Mouse (Mus musculus): ENCODE measurements around the gene Nbea. TPM values are rescaled to one million over a fixed set of nuclear protein-coding genes. Genes with fewer than 3 reads are reported as not detected.

Gene Nbea
- polyA plus RNA-seq, 1 experiment from 2014 or later, result 13.2 TPM

DNA sequence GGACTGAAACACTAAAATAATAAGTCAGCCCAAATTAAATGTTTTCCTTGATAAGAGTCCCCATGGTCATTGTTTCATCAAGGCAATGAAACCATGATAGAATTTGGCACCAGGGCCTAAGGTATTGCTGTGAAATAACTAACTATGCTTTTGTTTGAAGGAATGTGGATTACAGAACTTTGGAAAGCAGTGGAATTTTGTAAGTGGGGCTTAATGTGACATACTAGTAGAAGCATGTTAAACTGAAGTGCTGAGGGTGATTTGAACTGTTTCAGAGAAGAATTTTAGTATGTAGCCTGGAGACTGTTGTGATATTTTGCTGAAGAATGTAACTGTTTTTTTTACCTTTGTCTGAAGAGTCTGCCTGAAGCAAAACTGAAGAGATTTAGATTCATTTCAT lies 66.9 kb downstream of the Nbea start:
- H3K4me3 ChIP-seq, result no peak overlapping the region
- no peaks in the 10 kb centered on the region for H3K9me3 ChIP-seq
- no peak overlapping the region for H3K27ac ChIP-seq
- no peak overlapping the region for H3K4me2 ChIP-seq
- H3K27me3 ChIP-seq, result no peaks in the 10 kb centered on the region
- ATAC-seq (ENCODE audit: insufficient number of reproducible peaks, low FRiP score, low TSS enrichment, low read depth), result no peak
- no peak overlapping the region for H3K9ac ChIP-seq
- H3K4me1 ChIP-seq, result no peaks in the 10 kb centered on the region
- H3K36me3 ChIP-seq, result no peaks in the 10 kb centered on the region

DNA sequence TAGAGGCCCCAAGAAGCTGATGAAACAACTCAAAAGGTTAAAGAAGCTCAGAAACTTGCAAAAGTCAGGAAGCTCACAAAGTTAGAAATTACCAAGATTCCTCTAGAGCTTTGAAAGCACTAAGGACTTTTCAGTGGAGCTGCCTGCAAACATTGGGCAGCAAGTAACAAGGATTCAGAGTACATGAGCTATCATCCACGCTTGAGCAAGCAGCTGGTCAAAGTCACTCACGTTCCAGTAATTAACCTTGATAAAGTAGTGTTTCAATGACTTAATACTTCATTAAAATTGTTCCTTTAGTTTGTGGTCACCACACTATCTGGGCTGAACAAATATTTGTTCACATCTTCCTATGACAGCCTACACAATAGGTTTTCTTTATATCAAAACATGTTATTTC lies 75.4 kb downstream of the Nbea start:
- Histone ChIP-seq H3K27ac (no peak overlapping the region), H3K4me3 (no peak overlapping the region), H3K36me3 (no peaks in the 10 kb centered on the region), H3K9me3 (no peaks in the 10 kb centered on the region), H3K27me3 (no peaks in the 10 kb centered on the region), H3K9ac (no peak overlapping the region), H3K4me2 (no peak overlapping the region), H3K4me1 (no peaks in the 10 kb centered on the region)
- WGBS, result 76% methylated on average over 2 of the region's 2 CpGs
- ATAC-seq (ENCODE audit: insufficient number of reproducible peaks, low FRiP score, low TSS enrichment, low read depth), result no peak

DNA sequence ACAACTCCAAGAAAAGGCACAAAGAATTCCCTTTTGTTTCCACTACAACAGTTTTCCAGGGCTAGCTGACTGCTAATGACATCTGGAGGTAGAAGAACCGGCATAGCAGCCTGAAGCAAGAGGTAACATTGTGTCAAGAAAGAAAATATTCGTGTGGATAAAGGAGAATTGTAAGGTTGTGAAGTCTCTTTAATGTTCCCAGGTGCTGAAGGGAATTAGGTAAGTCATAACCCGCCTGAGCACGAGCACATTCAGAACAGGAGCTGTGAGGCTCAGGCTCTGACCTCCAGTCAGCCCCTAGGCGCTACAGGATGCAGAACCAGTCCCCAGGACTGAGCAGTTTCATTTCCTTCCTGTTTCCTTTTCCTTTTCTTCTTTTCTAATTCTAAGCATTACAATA lies 86.4 kb downstream of the Nbea start:
- WGBS, result 13% methylated on average over 5 of the region's 5 CpGs
- peaks cover 5% of the 10 kb centered on the region; the same call in 1 of the 2 replicates for H3K4me1 ChIP-seq
- H3K27ac ChIP-seq, result no peak overlapping the region; the same call in 1 of the 2 replicates
- no peak overlapping the region for H3K9ac ChIP-seq
- no peaks in the 10 kb centered on the region for H3K9me3 ChIP-seq
- H3K27me3 ChIP-seq, result no peaks in the 10 kb centered on the region
- no peak overlapping the region for H3K4me2 ChIP-seq
- H3K36me3 ChIP-seq, result no peaks in the 10 kb centered on the region
- H3K4me3 ChIP-seq, result no peak overlapping the region
- no peak for ATAC-seq (ENCODE audit: insufficient number of reproducible peaks, low FRiP score, low TSS enrichment, low read depth)

DNA sequence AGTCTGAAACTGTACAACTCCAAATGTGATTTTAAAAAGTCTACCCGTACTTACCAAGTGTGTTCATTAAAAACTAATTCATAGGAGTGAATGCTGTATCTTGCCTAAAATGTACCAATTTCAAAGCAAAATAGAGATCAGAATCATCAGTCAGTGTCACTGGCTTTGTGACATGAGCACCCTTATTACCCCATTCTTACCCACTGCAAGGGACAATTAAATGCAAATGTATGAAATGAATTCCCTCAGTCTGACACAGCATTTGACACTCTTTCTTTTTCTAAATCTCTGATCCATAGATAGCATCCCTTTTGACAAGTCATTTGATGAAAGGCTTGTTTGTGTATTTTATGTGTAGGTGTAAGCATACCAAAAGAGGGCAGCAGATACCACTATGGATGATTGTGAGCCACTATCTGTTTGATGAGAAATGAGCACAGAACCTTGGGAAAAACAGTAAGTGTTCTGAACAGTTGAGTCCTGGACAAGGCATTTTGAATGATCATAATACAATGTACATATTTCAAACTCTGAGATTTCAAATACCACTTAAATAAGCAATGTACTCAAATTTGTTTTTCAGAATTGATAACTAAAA lies 104.4 kb downstream of the Nbea start:
- no peak overlapping the region for H3K4me3 ChIP-seq
- H3K27ac ChIP-seq, result no peak overlapping the region
- no peak overlapping the region for H3K9ac ChIP-seq
- no peak overlapping the region for H3K4me2 ChIP-seq
- peaks cover 9% of the 10 kb centered on the region; the same call in 1 of the 2 replicates for H3K36me3 ChIP-seq
- H3K4me1 ChIP-seq, result no peaks in the 10 kb centered on the region
- no peaks in the 10 kb centered on the region for H3K9me3 ChIP-seq
- ATAC-seq (ENCODE audit: insufficient number of reproducible peaks, low FRiP score, low TSS enrichment, low read depth), result no peak
- 92% methylated on average over 1 of the region's 1 CpGs for WGBS
- no peaks in the 10 kb centered on the region for H3K27me3 ChIP-seq

DNA sequence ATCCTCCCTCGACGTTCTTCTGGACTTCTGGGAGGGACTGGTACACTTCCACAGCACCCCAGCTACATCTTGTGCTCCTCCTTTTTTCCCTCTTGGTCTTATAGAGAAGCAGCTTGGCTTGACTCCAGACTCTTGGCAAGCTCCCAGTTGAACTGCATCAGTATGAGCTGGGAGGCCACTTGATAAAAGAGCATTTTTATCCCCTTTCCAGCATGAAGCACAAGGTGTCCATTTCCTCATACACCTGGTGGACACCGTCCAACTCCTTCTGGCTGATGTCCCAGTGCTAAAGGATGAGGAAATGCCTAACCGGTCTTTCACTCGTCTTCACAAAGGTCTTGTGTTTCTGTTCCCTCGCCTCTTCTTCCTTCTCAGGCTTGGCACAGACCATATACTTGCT lies 115.7 kb downstream of the Nbea start:
- 0 out of 2 replicates have a peak, but pooled peaks cover 2% of the 10 kb centered on the region for H3K36me3 ChIP-seq
- H3K9me3 ChIP-seq, result no peaks in the 10 kb centered on the region
- ATAC-seq (ENCODE audit: insufficient number of reproducible peaks, low FRiP score, low TSS enrichment, low read depth), result no peak
- WGBS, result 53% methylated on average over 6 of the region's 6 CpGs
- no peak overlapping the region for H3K27ac ChIP-seq
- H3K4me3 ChIP-seq, result no peak overlapping the region
- no peak overlapping the region for H3K9ac ChIP-seq
- H3K27me3 ChIP-seq, result no peaks in the 10 kb centered on the region
- peaks cover 4% of the 10 kb centered on the region; the same call in 1 of the 2 replicates for H3K4me1 ChIP-seq
- no peak overlapping the region for H3K4me2 ChIP-seq

DNA sequence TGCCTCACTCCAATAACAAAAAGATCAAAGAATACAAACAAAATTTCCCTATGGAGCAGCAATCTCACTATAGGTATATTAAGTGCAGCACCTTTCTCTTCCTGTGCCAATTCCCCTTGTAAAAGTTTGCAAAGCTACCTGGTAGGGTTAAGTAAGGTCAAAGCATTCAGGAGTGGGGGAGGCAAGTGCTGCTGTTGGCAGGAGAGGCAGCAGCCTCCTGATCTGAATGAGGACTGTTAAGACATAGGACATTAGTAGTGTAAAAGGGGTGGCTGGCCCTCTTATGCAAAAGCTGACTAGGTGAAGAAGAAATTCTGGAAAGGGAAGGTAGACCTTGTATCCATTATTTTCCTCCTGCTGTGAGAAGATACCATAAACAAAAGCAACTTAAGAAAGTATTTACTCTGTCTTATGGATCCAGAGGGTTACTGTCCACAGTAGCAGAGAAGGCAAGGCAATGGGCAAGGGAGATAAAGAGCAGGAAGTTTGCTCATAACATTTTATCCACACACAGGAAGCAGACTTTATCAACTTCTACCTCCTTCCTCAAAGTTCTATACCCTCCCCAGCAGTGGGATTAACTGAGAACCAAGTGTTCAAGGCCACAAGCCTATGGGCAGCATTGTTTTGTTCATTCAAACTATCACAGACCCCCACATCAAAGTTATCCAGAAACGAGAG lies 117.0 kb downstream of the Nbea start:
- Histone ChIP-seq H3K4me2 (no peak overlapping the region), H3K4me3 (no peak overlapping the region), H3K4me1 (peaks cover 4% of the 10 kb centered on the region; the same call in 1 of the 2 replicates), H3K9ac (no peak overlapping the region), H3K9me3 (no peaks in the 10 kb centered on the region), H3K36me3 (0 out of 2 replicates have a peak, but pooled peaks cover 2% of the 10 kb centered on the region), H3K27ac (no peak overlapping the region), H3K27me3 (no peaks in the 10 kb centered on the region)
- 84% methylated on average over 1 of the region's 1 CpGs for WGBS
- no peak for ATAC-seq (ENCODE audit: insufficient number of reproducible peaks, low FRiP score, low TSS enrichment, low read depth)

DNA sequence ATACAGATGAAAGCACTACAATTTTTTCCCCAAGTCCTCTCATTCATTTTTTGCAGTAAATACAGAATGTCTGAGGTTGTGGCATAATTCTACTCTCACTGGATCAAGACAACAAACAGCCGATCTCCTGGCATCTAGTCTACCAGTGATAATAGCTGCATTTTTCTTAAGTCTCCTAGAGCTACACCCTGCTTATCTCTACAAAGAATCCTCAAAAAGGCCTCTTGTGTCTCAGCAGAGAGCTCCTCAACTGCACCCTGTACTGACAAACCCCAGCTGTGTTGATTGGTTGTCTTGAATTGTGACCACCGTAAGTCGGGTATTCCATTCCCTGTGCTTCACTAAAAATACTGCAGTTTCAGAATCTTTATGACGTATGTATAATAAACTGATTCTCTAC lies 118.3 kb downstream of the Nbea start:
- peaks cover 4% of the 10 kb centered on the region; the same call in 1 of the 2 replicates for H3K4me1 ChIP-seq
- 82% methylated on average over 4 of the region's 4 CpGs for WGBS
- H3K27ac ChIP-seq, result no peak overlapping the region
- H3K9ac ChIP-seq, result no peak overlapping the region
- ATAC-seq (ENCODE audit: insufficient number of reproducible peaks, low FRiP score, low TSS enrichment, low read depth), result no peak
- H3K4me2 ChIP-seq, result no peak overlapping the region
- H3K27me3 ChIP-seq, result no peaks in the 10 kb centered on the region
- 0 out of 2 replicates have a peak, but pooled peaks cover 2% of the 10 kb centered on the region for H3K36me3 ChIP-seq
- H3K4me3 ChIP-seq, result no peak overlapping the region
- H3K9me3 ChIP-seq, result no peaks in the 10 kb centered on the region

DNA sequence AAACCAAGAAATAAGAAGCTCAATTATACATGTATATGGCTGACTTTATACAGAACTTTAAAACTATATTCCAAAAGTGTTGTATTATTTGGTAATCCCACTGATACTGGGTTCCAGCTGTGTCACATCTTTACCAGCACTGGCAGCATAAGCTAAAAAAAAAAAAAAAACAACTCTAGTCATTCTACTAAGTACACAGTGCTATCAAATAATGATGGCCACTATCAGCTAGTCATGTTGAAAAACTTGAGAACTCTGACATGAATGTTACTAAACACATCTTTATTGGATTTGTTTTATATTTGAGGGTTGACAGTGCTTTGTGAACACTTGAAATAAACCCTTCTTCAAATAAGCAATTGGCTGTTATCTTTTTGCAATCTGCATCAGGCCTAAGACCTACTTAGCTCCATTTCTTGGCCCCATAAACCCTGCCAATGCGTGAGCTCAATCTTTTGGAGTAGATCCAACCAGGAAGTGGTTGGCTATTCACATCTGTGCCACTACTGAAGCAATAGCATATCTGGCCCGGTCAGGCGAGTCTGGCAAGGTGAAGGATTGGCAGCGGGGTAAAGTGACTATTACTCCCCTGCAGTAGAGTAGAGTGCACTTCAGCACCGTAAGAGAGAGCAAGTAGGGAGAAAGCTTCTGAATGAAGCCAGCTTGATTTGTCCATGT lies 137.7 kb downstream of the Nbea start:
- H3K36me3 ChIP-seq, result no peaks in the 10 kb centered on the region
- ATAC-seq (ENCODE audit: insufficient number of reproducible peaks, low FRiP score, low TSS enrichment, low read depth), result no peak
- no peak overlapping the region for H3K9ac ChIP-seq
- H3K27me3 ChIP-seq, result no peaks in the 10 kb centered on the region
- H3K4me1 ChIP-seq, result no peaks in the 10 kb centered on the region
- 79% methylated on average over 5 of the region's 5 CpGs for WGBS
- H3K4me3 ChIP-seq, result no peak overlapping the region
- H3K4me2 ChIP-seq, result no peak overlapping the region
- H3K9me3 ChIP-seq, result no peaks in the 10 kb centered on the region
- no peak overlapping the region for H3K27ac ChIP-seq

DNA sequence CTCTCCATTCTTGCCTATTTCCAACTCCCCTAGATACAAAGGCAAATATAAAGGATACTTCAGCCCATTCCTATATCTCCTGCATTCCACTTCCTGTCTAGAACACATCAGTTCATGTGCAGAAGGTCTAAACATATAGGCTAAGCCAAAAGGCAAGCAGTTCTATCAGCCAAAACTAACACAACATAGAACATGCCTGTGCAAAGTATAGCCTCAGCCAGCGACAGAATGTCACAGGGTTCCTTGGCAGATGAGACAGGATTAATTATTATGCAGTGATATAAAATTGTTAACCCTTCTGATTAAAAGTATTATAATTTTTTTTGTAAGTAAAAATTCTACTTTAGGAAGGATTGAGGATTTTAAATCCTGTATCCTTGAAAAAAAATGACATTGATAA lies 140.4 kb downstream of the Nbea start:
- WGBS, result 78% methylated on average over 1 of the region's 1 CpGs
- no peak overlapping the region for H3K4me2 ChIP-seq
- H3K27ac ChIP-seq, result no peak overlapping the region
- no peaks in the 10 kb centered on the region for H3K27me3 ChIP-seq
- no peak for ATAC-seq (ENCODE audit: insufficient number of reproducible peaks, low FRiP score, low TSS enrichment, low read depth)
- H3K4me1 ChIP-seq, result no peaks in the 10 kb centered on the region
- no peaks in the 10 kb centered on the region for H3K9me3 ChIP-seq
- no peak overlapping the region for H3K9ac ChIP-seq
- H3K36me3 ChIP-seq, result no peaks in the 10 kb centered on the region
- no peak overlapping the region for H3K4me3 ChIP-seq

DNA sequence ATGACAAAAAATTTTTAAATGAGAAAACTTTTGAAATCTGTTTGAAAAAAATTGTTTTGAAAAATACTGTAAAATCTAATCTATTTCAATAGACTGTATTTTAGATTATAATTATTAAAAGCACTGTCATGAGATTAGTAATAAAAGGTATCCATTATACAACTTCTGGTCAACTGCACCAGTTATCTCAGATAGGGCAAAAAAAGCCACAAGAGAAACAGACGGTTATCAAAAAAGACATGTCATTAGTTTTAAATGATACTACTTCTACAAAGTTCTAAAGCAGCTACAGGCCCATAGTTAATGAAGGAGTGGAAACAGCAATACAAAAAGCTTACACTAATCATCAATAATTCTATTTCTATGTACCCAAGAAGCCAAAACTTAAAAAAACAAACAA lies 144.0 kb downstream of the Nbea start:
- H3K27me3 ChIP-seq, result no peaks in the 10 kb centered on the region
- 89% methylated on average over 1 of the region's 1 CpGs for WGBS
- H3K9ac ChIP-seq, result no peak overlapping the region
- H3K27ac ChIP-seq, result no peak overlapping the region
- H3K4me3 ChIP-seq, result no peak overlapping the region
- H3K36me3 ChIP-seq, result no peaks in the 10 kb centered on the region
- H3K9me3 ChIP-seq, result no peaks in the 10 kb centered on the region
- no peaks in the 10 kb centered on the region for H3K4me1 ChIP-seq
- ATAC-seq (ENCODE audit: insufficient number of reproducible peaks, low FRiP score, low TSS enrichment, low read depth), result no peak
- H3K4me2 ChIP-seq, result no peak overlapping the region

DNA sequence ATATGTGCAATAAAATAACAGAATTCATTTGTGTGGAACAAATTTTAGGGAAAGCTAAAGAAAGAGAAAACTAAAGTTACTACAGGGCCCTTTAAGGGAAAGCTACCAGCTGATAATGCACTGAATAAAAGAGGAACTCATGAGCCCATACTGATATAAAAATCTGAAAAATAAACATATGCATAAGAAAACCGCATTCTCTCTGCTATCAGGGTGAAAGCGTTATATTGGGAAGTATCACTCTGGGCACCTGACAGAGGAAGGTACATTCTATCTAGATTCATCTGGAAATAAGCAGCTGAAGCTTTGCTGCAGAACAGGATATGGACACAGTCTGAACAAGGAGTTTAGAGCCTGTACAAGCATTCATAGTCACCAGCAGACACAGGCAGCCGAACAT lies 148.9 kb downstream of the Nbea start:
- Histone ChIP-seq H3K9me3 (no peaks in the 10 kb centered on the region), H3K9ac (no peak overlapping the region), H3K36me3 (no peaks in the 10 kb centered on the region), H3K4me2 (no peak overlapping the region), H3K4me3 (no peak overlapping the region), H3K27me3 (no peaks in the 10 kb centered on the region), H3K27ac (no peak overlapping the region), H3K4me1 (no peaks in the 10 kb centered on the region)
- WGBS, result 81% methylated on average over 3 of the region's 3 CpGs
- no peak for ATAC-seq (ENCODE audit: insufficient number of reproducible peaks, low FRiP score, low TSS enrichment, low read depth)

DNA sequence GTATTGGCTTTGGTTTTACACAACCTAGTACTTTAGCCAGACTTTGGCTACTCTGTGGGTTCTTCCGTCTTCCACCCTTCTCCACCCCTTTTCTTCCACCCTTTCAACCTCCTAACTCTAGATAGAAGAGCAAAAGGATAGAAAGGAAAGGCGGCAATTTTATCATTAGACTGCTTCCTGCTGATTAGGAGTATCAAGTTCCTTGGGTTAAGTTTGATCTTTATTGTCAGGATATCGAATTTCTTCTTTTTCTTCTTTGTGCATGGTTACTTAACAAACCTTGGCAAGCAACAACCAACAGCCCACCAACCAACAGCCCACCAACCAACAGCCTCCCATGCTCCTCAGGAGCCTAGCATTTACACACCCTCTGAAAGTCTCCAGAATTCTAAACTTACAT lies 165.0 kb downstream of the Nbea start:
- Histone ChIP-seq H3K9me3 (no peaks in the 10 kb centered on the region), H3K27ac (no peak overlapping the region), H3K9ac (no peak overlapping the region), H3K4me1 (no peaks in the 10 kb centered on the region), H3K4me2 (no peak overlapping the region), H3K4me3 (no peak overlapping the region), H3K36me3 (peaks cover 10% of the 10 kb centered on the region), H3K27me3 (no peaks in the 10 kb centered on the region)
- no peak for ATAC-seq (ENCODE audit: insufficient number of reproducible peaks, low FRiP score, low TSS enrichment, low read depth)
- 90% methylated on average over 3 of the region's 3 CpGs for WGBS
